Mouse (Mus musculus) bone marrow, adult 2 months (tissue): Measurements from ENCODE around the gene Cdk14. TPM values are rescaled to one million over a fixed set of nuclear protein-coding genes. Genes with fewer than 3 reads are reported as not detected.
"Not testable (repeated sequence)": the region's sequence is repeated elsewhere in the genome, so short reads cannot be mapped to it uniquely, and the experiment has no call there.

ENCODE experiments used
- H3K27ac ChIP-seq: fragments of 200-500 bp; 2 replicates; pipeline ENCODE4 v1.5.1; 2012; ENCODE audit warnings: low read depth, mild to moderate bottlenecking, control low read depth, inconsistent platforms, low read length; ENCODE audit not compliant: control insufficient read depth, poor library complexity, insufficient read depth
- H3K4me1 ChIP-seq: fragments of 200-500 bp; 2 replicates; pipeline ENCODE4 v1.6.1; 2011; ENCODE audit warnings: low read length; ENCODE audit not compliant: control insufficient read depth, insufficient read depth
- H3K4me3 ChIP-seq: fragments of 200-500 bp; replicated peaks from 2 replicates; pipeline ENCODE3; 2011; ENCODE audit warnings: mild to moderate bottlenecking, low read depth, low read length, control low read depth; ENCODE audit not compliant: control insufficient read depth
- CTCF ChIP-seq: fragments of 200-500 bp; IDR thresholded peaks from 2 replicates; pipeline ENCODE4 v1.5.1; 2011; ENCODE audit warnings: low read length, control low read depth; ENCODE audit not compliant: control insufficient read depth, insufficient read depth
- POLR2A ChIP-seq: fragments of 200-500 bp; IDR thresholded peaks from 2 replicates; pipeline ENCODE4 v1.6.1; 2011; ENCODE audit warnings: low read depth, mild to moderate bottlenecking, control low read depth, low read length, borderline replicate concordance; ENCODE audit not compliant: control insufficient read depth
- WGBS: fragments of 180-500 bp; shearing (Covaris S2); methylation state at CpG from one replicate; pipeline ENCODE4 v1.1.7; 2018; 5-methylcytosine and 5-hydroxymethylcytosine counted together
- polyA plus RNA-seq: library from polyadenylated mRNA; stranded (reverse); fragments of >200 nt; gene quantifications from 2 replicates; pipeline ENCODE4 v1.2.4, GENCODE M21; 2011; ENCODE audit warnings: low replicate concordance; ENCODE audit not compliant: missing spikeins, insufficient read depth, insufficient read length

Cdk14 gene
- polyA plus RNA-seq, 1 experiment = 1.0 TPM

GRCm38 (mm10) chr5:5342410-5343137 lies 77.5 kb downstream of the Cdk14 start:
- TF ChIP-seq CTCF (no peak), POLR2A (no peak)
- Histone ChIP-seq H3K4me3 (no peak overlapping the region), H3K27ac (no peak overlapping the region), H3K4me1 (no peaks in the 10 kb centered on the region)
- 77% methylated on average over 11 of the region's 11 CpGs for WGBS

GRCm38 (mm10) chr5:5341611-5342010 lies 78.5 kb downstream of the Cdk14 start:
- Histone ChIP-seq H3K27ac (no peak overlapping the region), H3K4me1 (no peaks in the 10 kb centered on the region), H3K4me3 (no peak overlapping the region)
- WGBS = 82% methylated on average over 8 of the region's 8 CpGs
- TF ChIP-seq CTCF = no peak
- no peak for TF ChIP-seq POLR2A

GRCm38 (mm10) chr5:5333916-5334315 lies 86.2 kb downstream of the Cdk14 start:
- TF ChIP-seq CTCF (no peak), POLR2A (no peak)
- Histone ChIP-seq H3K4me1 (no peaks in the 10 kb centered on the region; the same call in 1 of the 2 replicates), H3K27ac (no peak overlapping the region), H3K4me3 (no peak overlapping the region)
- 51% methylated on average over 8 of the region's 8 CpGs for WGBS

GRCm38 (mm10) chr5:5330926-5331460 lies 89.1 kb downstream of the Cdk14 start:
- Histone ChIP-seq H3K4me1 (no peaks in the 10 kb centered on the region; the same call in 1 of the 2 replicates), H3K27ac (no peak overlapping the region), H3K4me3 (no peak overlapping the region)
- WGBS = 81% methylated on average over 10 of the region's 10 CpGs
- no peak for TF ChIP-seq POLR2A
- TF ChIP-seq CTCF = no peak

- H3K4me3 ChIP-seq, H3K27ac ChIP-seq, H3K4me1 ChIP-seq: not testable (repeated sequence)
- 74% methylated on average over 2 of the region's 2 CpGs for WGBS
Observed at GRCm38 (mm10) chr5:5329018-5329417, 91.1 kb downstream of the Cdk14 start.

GRCm38 (mm10) chr5:5326716-5327115 lies 93.4 kb downstream of the Cdk14 start:
- WGBS = 73% methylated on average over 2 of the region's 2 CpGs
- Histone ChIP-seq H3K4me1 (no peaks in the 10 kb centered on the region), H3K4me3 (no peak overlapping the region), H3K27ac (no peak overlapping the region)
- TF ChIP-seq CTCF (no peak), POLR2A (no peak)

GRCm38 (mm10) chr5:5322699-5323098 lies 97.4 kb downstream of the Cdk14 start:
- WGBS = 86% methylated on average over 8 of the region's 8 CpGs
- Histone ChIP-seq H3K27ac (no peak overlapping the region), H3K4me1 (no peaks in the 10 kb centered on the region), H3K4me3 (no peak overlapping the region)
- TF ChIP-seq CTCF = no peak
- TF ChIP-seq POLR2A = no peak

- H3K27ac ChIP-seq = 0 out of 2 replicates have a peak overlapping the region, but pooled peaks have one; percentile 12
- TF ChIP-seq CTCF (no peak), POLR2A (no peak)
- H3K4me3 ChIP-seq = no peak overlapping the region
- 31% methylated on average over 2 of the region's 2 CpGs for WGBS
- no peaks in the 10 kb centered on the region for H3K4me1 ChIP-seq
Observed at GRCm38 (mm10) chr5:5320506-5321181, 99.5 kb downstream of the Cdk14 start.
